Mouse (Mus musculus) intestine, postnatal 0 days (tissue): ENCODE measurements around the gene Stx17. TPM values are rescaled to one million over a fixed set of nuclear protein-coding genes. Genes with fewer than 3 reads are reported as not detected.

ENCODE experiments used
- ATAC-seq: fragments of 200-750 bp; cut with Nextera tagmentation; 2 replicates; pipeline ENCODE4 v1.8.0; 2017; ENCODE audit warnings: mild to moderate bottlenecking, moderate TSS enrichment, moderate library complexity
- H3K27ac ChIP-seq: fragments of 300-500 bp; sonication (generic); 2 replicates; pipeline ENCODE4 v1.5.1; 2014; ENCODE audit warnings: mild to moderate bottlenecking, low read depth, low read length, moderate library complexity
- H3K27me3 ChIP-seq: fragments of 300-500 bp; sonication (generic); replicated peaks from 2 replicates; pipeline ENCODE4 v1.6.1; 2014; ENCODE audit warnings: low read length, mixed read lengths; ENCODE audit not compliant: control insufficient read depth, insufficient read depth
- H3K36me3 ChIP-seq: fragments of 300-500 bp; sonication (generic); 2 replicates; pipeline ENCODE4 v1.6.1; 2014; ENCODE audit warnings: mild to moderate bottlenecking, moderate library complexity; ENCODE audit not compliant: control insufficient read depth, insufficient read depth
- H3K4me1 ChIP-seq: fragments of 300-500 bp; sonication (generic); replicated peaks from 2 replicates; pipeline ENCODE4 v1.6.1; 2014; ENCODE audit warnings: antibody characterized with exemption, low read length, mixed read lengths; ENCODE audit not compliant: control insufficient read depth, insufficient read depth
- H3K4me2 ChIP-seq: fragments of 300-500 bp; sonication (generic); replicated peaks from 2 replicates; pipeline ENCODE4 v1.6.1; 2014; ENCODE audit warnings: low read depth, mild to moderate bottlenecking, moderate library complexity
- H3K4me3 ChIP-seq: fragments of 300-500 bp; sonication (generic); 2 replicates; pipeline ENCODE4 v1.5.1; 2014; ENCODE audit warnings: low read depth, low read length
- H3K9ac ChIP-seq: fragments of 300-500 bp; sonication (generic); 2 replicates; pipeline ENCODE4 v1.6.1; 2014; ENCODE audit warnings: mild to moderate bottlenecking, low read depth, low read length
- H3K9me3 ChIP-seq: fragments of 300-500 bp; sonication (generic); 2 replicates; pipeline ENCODE4 v1.6.1; 2016; ENCODE audit warnings: mixed run types; ENCODE audit not compliant: control insufficient read depth
- CTCF ChIP-seq: sonication (generic); IDR thresholded peaks from 2 replicates; pipeline ENCODE4 v1.5.1; 2016; ENCODE audit warnings: low read depth, mild to moderate bottlenecking, control low read depth, antibody characterized with exemption, moderate library complexity
- WGBS: fragments of 180-500 bp; shearing (Covaris S2); extraction: QIAGEN DNeasy Blood & Tissue Kit; methylation state at CpG from one replicate; pipeline ENCODE4 v1.1.7; 2014; 5-methylcytosine and 5-hydroxymethylcytosine counted together
- polyA plus RNA-seq: library from polyadenylated mRNA; unstranded; fragments of >200 nt; fragmentation: Nextera tagmentation; extraction: Ambion mirVana; gene quantifications from 2 replicates; pipeline ENCODE4 v1.2.1, GENCODE M21; 2015

The Stx17 gene
- polyA plus RNA-seq, 1 experiment from 2014 or later, result 16.2 TPM

DNA sequence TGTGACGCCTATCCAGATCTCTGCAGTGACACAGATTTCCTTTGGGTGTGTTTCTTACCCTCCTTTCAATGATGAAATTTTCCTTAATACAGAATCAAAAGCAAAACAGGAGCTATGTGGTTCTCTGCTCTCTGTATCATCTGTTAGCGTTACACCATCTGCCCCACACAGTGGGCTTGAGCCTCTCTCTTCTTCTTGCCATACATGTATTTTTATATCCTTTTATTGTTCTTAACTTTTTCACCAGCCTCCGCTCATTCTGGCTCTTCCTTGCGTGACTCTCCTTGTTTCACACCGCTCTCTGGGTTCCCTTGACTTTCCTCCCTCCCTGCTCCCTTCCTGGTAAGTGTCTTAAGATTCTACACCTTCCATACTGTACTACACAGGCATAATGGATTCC, 28.5 kb downstream of the Stx17 start:
- Histone ChIP-seq H3K36me3 (no peaks in the 10 kb centered on the region), H3K27me3 (no peaks in the 10 kb centered on the region), H3K9me3 (no peaks in the 10 kb centered on the region), H3K4me3 (no peak overlapping the region), H3K4me2 (no peak overlapping the region), H3K27ac (no peak overlapping the region), H3K4me1 (no peaks in the 10 kb centered on the region), H3K9ac (no peak overlapping the region)
- WGBS, result 93% methylated on average over 5 of the region's 5 CpGs
- no peak for TF ChIP-seq CTCF
- no peak for ATAC-seq

DNA sequence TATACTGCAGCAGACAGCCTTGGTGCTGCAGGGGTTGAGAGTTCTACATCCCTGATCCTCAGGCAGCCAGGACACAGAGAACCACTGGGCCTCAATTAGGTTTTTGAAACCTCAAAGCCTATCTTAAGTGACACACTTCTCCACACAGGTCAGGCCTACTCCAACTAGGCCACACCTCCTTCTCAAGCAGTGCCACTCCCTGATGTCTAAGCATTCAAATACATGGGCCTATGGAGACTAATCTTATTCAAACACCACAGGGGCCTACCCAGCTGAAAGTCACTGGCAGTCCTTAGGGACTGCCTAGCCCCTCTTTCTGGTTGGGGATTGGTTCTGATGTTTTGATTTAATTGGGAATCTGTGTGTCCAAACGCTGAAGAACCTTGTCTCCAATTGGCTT, 31.1 kb downstream of the Stx17 start:
- no peak for ATAC-seq
- WGBS, result 74% methylated on average over 1 of the region's 1 CpGs
- 0 out of 2 replicates have a peak, but pooled peaks cover 7% of the 10 kb centered on the region for H3K36me3 ChIP-seq
- H3K9me3 ChIP-seq, result no peaks in the 10 kb centered on the region
- H3K27ac ChIP-seq, result no peak overlapping the region
- no peaks in the 10 kb centered on the region for H3K27me3 ChIP-seq
- H3K4me1 ChIP-seq, result no peaks in the 10 kb centered on the region
- TF ChIP-seq CTCF, result no peak
- no peak overlapping the region for H3K9ac ChIP-seq
- no peak overlapping the region for H3K4me3 ChIP-seq
- no peak overlapping the region for H3K4me2 ChIP-seq

DNA sequence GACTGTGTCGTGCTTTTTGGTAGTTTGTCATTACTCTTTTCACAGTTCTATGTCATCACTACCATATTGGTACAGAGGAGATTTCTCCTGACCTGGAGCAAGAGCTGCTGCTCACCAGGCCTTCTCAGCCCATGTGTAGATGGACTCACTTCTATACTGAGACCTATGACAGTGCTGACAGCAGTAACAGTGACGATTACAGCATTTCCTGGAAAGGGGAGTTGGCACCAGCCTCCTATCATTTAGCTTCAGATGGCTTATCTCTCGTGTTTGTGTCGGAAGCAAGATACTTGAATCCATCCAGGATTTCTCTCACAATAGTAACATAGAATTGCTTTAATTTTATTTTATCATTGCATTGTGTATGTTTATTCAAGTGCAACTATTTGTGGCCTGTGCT, 35.7 kb downstream of the Stx17 start:
- Histone ChIP-seq H3K9me3 (no peaks in the 10 kb centered on the region), H3K4me3 (no peak overlapping the region), H3K36me3 (peaks cover 11% of the 10 kb centered on the region), H3K27ac (no peak overlapping the region), H3K4me2 (no peak overlapping the region), H3K4me1 (no peaks in the 10 kb centered on the region), H3K27me3 (no peaks in the 10 kb centered on the region), H3K9ac (no peak overlapping the region)
- ATAC-seq, result no peak
- 67% methylated on average over 4 of the region's 4 CpGs for WGBS
- no peak for TF ChIP-seq CTCF

GRCm38 (mm10) chr4:48163851-48164250, 39.1 kb downstream of the Stx17 start:
- Histone ChIP-seq H3K9ac (no peak overlapping the region), H3K9me3 (no peaks in the 10 kb centered on the region), H3K4me2 (no peak overlapping the region), H3K36me3 (peaks cover 16% of the 10 kb centered on the region), H3K4me1 (no peaks in the 10 kb centered on the region), H3K27ac (no peak overlapping the region), H3K27me3 (no peaks in the 10 kb centered on the region), H3K4me3 (no peak overlapping the region)
- no peak for ATAC-seq
- no peak for TF ChIP-seq CTCF
- WGBS, result 84% methylated on average over 5 of the region's 5 CpGs

GRCm38 (mm10) chr4:48175666-48176065, 51.0 kb downstream of the Stx17 start:
- ATAC-seq, result no peak
- H3K4me3 ChIP-seq, result no peak overlapping the region
- no peaks in the 10 kb centered on the region; the same call in 1 of the 2 replicates for H3K36me3 ChIP-seq
- TF ChIP-seq CTCF, result no peak
- no peaks in the 10 kb centered on the region for H3K4me1 ChIP-seq
- WGBS, result 83% methylated on average over 3 of the region's 3 CpGs
- H3K27ac ChIP-seq, result no peak overlapping the region
- H3K9ac ChIP-seq, result no peak overlapping the region
- H3K27me3 ChIP-seq, result no peaks in the 10 kb centered on the region
- H3K9me3 ChIP-seq, result no peaks in the 10 kb centered on the region
- H3K4me2 ChIP-seq, result no peak overlapping the region

GRCm38 (mm10) chr4:48180922-48181321, 56.2 kb downstream of the Stx17 start:
- Histone ChIP-seq H3K9me3 (no peaks in the 10 kb centered on the region), H3K4me1 (no peaks in the 10 kb centered on the region), H3K27ac (no peak overlapping the region), H3K27me3 (no peaks in the 10 kb centered on the region), H3K4me2 (no peak overlapping the region), H3K36me3 (peaks cover 16% of the 10 kb centered on the region), H3K9ac (no peak overlapping the region), H3K4me3 (no peak overlapping the region)
- ATAC-seq, result no peak
- 49% methylated on average over 2 of the region's 2 CpGs for WGBS
- TF ChIP-seq CTCF, result no peak

DNA sequence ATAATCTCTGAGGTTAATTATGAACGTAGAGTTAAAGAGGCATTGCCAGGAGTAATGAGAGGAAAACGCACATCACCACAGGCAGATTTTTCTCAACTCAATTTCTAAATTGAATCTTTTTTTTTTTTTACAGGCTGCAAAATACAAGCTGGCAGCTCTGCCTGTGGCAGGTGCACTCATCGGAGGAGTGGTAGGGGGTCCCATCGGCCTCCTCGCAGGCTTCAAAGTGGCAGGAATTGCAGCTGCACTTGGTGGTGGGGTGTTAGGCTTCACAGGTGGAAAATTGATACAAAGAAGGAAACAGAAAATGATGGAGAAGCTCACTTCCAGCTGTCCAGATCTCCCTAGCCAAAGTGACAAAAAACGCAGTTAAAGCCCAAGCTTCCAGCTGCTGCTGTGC, 56.7 kb downstream of the Stx17 start:
- no peak overlapping the region for H3K4me3 ChIP-seq
- ATAC-seq, result no peak
- no peaks in the 10 kb centered on the region for H3K4me1 ChIP-seq
- WGBS, result 87% methylated on average over 6 of the region's 6 CpGs
- H3K27ac ChIP-seq, result no peak overlapping the region
- no peak for TF ChIP-seq CTCF
- H3K9me3 ChIP-seq, result no peaks in the 10 kb centered on the region
- H3K36me3 ChIP-seq, result peaks cover 16% of the 10 kb centered on the region
- H3K4me2 ChIP-seq, result no peak overlapping the region
- no peak overlapping the region for H3K9ac ChIP-seq
- no peaks in the 10 kb centered on the region for H3K27me3 ChIP-seq
